Mouse (Mus musculus): ENCODE results near the gene Lmx1b. TPM values are rescaled to one million over a fixed set of nuclear protein-coding genes. Genes with fewer than 3 reads are reported as not detected.
A peak's percentile ranks its signal among the peaks of the same experiment; 100 is the strongest.

Lmx1b gene
- total RNA-seq, 2 experiments from 2014 or later, result not detected

DNA sequence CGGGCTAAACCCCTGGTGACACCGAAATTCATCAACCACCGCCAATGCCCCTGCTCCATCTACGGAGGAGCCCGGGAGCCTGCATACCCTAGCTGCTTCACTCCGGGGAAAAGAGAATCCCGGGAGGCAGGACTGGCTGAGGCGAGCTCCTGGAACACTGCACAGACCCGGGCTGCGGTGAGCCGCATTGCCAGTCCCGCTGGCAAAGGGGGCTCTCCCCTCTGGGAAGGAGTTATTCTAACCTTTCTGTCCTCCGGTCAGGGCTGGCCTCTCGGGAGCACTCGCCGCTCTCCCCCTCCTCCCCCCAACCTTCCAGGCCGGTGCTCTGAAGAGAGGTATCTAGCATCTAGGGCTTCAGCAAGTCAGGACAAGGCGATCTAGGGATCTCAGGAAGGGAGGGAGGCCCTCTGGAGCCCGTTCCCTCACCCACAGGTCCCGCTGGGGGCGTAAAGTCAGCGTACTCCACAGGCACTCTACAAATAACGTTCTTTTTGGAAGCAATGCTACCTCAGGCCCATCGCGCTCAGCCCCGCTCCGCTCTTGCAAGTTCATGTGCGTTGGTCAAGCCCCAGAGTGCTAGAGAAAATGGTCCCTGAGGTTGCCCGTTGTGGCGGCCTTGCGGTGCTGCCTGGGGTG lies 8.5 kb downstream of the Lmx1b start:
- ATAC-seq (replicated peaks; ENCODE audit: low FRiP score, low TSS enrichment, poor library complexity, severe bottlenecking), result no peak

DNA sequence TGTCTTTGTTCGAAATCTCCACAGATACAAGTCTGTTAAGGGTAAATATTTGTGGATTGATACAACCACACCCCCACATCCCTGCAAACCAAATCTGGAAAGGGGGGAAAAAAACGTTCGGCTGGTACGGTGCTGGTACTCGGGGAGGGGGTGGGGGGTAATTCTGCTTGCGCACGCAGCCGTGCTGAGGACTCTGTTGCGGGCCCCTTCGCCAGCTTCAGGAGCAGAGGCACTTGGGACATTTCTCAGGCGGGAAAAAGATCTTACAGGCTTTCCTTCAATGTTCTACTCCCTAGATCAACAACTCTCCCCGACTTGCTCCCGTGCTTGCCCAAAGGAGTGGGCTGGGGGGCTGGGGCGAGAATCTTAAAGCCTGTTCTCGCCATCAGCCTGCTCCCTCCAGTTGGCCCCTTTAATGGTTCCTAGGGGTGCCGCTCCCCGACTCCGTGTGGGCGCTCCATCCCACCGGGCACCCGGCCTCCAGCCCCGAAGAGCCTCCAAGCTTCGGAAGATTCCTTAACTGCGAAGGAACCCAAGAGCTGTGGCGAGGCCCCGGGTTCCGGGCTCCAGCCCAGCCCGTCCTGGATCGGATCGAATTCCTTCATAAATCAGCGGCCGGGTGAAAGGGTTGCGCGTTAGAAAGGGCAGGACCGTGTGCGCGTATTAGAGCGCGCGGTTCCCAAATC lies 9.1 kb downstream of the Lmx1b start:
- no peak for ATAC-seq (replicated peaks; ENCODE audit: low FRiP score, low TSS enrichment, poor library complexity, severe bottlenecking)

DNA sequence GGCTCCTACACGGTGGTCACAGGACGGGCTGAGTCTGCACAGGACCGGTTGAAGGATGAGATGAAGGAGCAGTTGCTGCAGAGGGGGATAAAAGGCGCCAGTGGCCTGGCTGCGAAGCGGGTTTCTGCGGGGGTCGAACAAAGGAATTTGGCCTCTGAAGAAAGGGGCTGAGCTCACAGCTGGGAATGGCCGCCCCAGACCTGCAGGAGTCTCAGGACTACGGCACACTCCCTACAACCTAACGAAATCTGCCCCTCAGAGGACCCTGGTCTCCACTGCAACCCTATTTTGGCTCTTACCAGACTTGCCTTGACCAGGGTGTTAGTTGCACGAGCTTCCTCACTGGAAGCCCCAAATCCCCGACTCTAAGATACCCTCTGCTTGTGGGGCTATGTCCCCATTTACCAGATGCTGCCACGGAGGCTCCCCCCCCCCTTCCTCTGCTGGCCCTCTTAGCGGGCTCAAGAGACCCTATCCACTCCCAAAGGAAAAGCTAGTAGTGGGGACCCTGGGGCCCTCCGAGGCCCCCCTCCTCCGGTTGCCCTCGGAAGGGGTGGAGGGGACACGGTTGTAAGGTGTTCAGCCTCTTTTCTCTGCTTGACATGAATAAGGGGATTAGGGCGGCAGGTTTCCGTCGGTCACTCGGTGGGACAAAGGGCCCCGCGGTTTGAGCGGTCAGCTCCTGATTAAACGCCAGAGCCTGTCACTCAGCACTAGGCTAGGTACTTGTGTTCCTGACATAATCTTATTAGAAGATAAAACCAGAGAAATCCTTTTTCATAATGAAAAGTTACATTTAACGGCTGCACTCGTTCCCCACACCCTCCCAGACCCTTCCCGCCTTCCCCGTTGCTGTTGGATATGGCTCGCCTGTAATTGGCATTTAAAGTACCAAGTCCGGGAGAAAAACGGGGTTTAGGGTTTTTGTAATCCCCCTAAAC lies 10.0 kb downstream of the Lmx1b start:
- no peak for ATAC-seq (replicated peaks; ENCODE audit: low FRiP score, low TSS enrichment, poor library complexity, severe bottlenecking)

DNA sequence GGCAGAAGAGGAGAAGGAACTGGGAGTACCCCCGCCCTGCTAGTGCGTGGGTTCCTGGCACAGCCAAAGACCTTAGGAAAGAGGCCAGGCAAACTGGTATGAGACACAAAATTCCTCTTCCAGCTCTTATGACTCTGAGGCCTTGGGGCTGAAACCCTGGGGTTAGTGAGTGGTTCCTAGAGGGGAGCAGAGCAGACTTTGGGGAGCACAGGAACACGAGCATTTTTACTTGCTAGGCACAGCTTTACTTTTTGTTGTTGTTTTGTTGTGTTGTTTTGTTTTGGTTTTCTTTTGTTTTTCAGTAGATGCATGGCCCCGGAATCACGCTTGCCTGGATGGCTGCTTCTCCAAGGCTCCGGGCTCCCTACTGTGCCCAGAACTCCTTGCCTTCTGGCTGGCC lies 10.7 kb downstream of the Lmx1b start:
- no peak for ATAC-seq (replicated peaks; ENCODE audit: low FRiP score, low TSS enrichment, poor library complexity, severe bottlenecking)

DNA sequence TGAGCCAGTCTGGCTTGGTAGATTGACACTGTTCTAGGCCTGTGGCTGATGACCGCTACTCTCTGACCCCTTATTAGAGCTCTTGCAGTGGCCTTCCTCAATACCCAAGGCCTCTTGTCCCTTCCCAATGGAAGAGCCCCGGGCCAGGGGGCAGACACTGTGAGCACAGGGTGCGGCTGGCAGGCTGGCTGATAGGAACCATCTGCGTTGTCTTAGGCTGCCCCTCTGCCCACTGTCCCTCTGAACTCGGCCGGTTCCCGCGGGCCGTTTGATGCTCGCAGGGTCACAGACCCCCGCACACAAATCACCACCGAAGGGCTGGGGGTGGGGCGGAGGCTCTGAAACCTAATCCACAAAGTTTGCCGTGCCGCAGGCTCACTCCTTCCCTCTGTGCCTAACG lies 11.5 kb downstream of the Lmx1b start:
- ATAC-seq (replicated peaks; ENCODE audit: low FRiP score, low TSS enrichment, poor library complexity, severe bottlenecking), result no peak

DNA sequence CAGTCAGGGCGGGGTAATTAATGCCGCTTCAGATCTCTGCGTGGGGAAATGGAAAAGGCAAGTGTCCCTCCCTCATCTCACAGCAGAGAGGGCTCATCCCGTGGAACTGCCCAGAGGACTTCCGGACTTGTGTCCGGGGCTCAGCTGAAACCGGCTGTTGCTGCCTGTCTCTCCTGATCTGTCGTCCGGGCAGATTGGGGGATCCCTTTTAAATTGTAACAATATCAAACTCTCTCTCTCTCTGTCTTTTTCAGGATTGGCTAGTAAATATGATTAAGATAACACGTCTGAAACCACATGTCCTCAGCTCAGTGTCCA lies 13.3 kb downstream of the Lmx1b start:
- no peak for ATAC-seq (replicated peaks; ENCODE audit: low FRiP score, low TSS enrichment, poor library complexity, severe bottlenecking)

DNA sequence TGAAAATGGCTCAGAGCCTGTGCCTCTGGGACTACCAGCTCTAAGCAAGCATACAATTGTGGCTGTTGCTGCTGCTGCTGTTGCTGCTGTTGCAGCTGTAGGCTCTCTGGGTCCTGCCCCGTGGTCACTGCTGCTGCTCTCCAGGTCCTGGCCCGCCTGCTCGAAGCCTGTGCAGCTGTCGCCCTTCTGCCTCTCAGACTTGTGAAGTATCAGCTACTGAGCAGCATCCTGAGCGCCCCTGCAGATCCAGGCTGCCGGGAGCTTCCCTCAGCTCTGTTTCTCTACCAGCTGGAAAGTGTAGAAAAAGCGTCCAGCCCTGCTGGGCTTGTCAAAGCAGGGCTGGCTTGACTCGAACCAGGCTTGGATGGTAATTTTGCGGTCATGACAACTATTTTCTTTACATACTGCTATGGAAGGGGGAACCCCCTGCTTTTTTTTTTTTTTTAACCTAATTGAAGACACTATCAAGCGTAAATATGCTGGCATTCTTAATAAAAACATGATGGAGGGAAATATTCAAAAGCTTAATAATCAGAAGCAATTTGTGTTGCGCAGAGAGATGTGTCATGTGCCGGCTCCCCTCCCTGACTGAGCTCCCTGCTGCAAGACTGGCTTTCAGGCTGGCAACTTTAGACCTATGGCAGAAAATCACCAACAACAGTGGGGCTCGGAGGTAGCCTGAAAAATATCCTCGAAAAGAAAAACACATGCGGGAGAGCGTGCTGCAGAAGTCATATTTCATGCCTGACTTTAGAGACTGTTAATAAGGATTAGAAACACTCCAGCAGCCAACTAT lies 13.9 kb downstream of the Lmx1b start:
- no peak for ATAC-seq (replicated peaks; ENCODE audit: low FRiP score, low TSS enrichment, poor library complexity, severe bottlenecking)

DNA sequence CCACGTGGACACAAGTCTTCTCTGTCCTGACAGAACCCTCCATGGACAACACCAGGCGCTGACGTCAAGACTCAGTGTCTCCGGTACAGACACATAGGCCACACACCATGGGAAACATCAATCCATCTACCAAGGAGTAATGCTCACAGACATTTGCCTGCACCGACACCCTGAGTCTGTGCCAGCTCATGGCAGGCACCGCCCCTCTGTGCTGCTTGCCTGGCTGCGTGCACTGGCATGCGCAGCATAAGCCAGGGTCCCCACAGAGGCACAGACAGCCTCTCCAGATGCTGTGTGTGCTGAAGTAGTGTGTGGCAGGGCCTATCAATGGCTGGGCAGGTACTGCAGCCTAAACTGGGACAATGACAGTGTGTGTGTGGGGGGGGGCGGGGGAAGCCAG lies 22.6 kb downstream of the Lmx1b start:
- no peak for ATAC-seq (replicated peaks; ENCODE audit: low FRiP score, low TSS enrichment, poor library complexity, severe bottlenecking)

DNA sequence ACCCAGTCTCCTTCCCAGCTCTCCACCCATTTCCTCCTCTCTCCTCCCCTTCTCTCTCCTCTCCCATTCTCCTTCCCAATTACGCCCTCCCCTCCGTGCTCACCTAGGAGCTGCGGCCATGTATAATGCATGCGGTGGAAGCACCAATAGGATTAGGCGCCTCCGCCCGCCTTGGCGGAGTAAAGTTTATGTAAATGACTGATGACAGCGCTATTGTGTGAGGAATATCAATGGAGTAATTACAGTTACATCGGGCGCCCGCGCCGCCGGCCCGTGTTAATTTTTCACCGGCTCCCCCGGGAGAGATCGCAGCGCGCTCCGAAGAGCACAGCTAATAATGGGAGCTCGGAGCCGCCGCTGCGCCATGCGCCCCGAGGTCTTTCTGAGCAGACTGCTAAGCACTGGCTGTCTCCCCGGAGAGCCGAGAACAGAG lies 23.9 kb downstream of the Lmx1b start:
- ATAC-seq (replicated peaks; ENCODE audit: low FRiP score, low TSS enrichment, poor library complexity, severe bottlenecking), result no peak

DNA sequence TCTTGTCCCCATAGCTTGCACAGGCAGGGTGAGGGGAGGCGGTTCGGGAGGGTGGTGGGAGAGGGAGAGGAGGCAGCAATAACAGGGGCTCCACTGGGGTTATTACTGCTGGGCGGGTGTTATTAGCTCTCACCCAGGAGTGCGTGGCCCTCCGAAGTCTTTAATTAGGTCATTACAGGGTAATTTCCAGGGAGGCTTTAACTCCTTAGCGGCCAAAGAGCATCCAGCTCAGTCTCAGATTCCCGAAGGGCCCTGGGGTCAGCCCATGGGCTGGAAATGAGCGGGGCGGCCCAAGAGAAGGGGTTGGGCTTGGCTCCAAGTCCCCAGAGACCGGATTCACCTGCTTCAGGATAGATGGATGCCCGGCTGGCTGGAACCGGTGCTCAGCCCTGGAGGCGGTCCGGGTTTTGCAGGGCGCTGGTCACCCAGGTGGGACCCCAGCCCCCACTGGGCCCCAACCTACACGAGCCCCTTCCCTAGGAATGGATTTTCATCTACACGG lies 24.4 kb downstream of the Lmx1b start:
- ATAC-seq (replicated peaks; ENCODE audit: low FRiP score, low TSS enrichment, poor library complexity, severe bottlenecking), result no peak

DNA sequence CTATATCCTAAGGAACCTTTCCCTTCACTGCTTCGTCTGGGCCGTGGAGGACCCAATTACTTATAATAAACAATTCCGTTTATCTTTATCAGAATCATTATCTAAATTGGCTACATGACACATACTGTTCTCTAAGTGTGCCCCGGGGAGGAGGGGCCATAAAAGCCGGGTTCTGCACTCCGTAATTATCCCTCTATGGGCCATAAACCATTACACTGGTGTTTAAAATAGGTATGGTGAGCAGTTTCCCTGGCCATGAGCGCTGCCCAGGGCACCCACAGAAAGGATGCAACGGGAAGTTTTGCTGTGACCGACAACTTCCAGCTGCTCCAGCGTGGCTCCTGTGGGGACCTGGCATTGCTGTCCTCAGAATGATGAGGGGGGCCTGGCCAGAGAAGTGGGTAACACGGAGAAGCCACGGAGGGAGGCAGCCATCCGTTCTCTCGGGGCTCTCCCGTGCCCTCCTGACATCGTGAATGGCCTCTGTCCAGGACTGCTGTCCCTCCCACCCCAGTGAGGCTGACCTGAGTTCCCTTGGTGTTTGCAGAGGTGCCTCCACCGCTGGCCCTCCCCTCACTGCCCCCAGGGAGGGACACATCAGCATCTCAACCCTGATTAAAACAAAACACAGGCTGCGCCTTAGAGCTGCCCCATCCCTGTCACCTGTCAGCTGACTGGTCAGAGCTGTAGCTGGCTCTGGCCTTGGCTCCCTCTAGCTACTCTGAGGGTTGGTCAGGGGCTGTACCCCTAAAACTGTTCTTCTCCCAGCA lies 34.6 kb downstream of the Lmx1b start:
- ATAC-seq (replicated peaks; ENCODE audit: low FRiP score, low TSS enrichment, poor library complexity, severe bottlenecking), result no peak

DNA sequence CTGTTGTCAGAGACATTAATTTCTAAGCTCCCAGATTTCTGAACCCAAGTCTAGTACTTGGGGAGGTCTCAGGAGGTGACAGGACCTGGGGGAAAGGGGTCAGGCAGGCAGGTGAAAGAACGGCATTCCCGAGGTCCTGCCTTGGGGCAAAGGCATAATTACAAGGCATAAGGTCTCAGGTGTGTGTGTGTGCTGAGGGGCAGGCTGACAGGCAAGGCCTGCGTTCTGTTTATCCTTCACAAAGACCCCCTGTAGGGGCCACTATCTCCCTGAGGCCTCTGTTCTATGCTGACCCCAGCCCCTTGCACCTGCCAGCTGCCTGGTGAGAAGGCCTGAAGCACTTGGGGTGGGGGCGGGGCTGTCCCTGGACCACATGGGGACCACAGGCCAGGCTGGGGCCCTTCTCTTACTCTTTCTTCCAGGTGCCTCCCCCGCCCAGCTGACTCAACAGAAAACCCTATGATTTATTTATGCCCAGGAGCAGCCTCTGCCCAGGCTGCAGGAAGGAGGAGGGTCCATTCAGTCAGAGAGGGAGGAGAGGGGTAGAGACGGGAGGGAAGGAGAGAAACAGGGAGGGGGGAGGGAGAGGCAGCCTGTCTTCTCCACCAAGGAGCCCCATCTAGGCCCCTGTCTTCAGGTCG lies 35.3 kb downstream of the Lmx1b start:
- ATAC-seq (replicated peaks; ENCODE audit: low FRiP score, low TSS enrichment, poor library complexity, severe bottlenecking), result no peak

DNA sequence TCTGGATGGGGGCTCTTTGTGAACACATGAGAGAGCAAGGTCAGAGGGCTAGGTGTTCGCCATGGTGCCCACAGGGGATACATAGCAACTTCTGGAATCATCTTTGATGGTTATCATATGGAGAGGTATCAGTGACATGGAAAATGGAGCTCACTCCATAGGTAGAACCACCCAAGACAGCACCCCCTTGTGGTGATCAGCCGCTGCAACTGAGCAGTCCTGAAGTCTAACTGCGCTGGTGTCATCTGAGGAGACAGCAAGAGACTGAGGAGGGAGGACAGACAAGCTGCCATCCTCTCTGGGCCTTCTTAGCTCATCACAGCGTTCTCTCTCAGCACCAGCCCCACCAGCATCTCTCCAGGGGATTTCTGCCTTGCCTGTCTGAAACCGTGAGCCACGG lies 39.8 kb downstream of the Lmx1b start:
- ATAC-seq (replicated peaks; ENCODE audit: low FRiP score, low TSS enrichment, poor library complexity, severe bottlenecking), result 0 out of 2 replicates have a peak, but pooled peaks have one; percentile 34

DNA sequence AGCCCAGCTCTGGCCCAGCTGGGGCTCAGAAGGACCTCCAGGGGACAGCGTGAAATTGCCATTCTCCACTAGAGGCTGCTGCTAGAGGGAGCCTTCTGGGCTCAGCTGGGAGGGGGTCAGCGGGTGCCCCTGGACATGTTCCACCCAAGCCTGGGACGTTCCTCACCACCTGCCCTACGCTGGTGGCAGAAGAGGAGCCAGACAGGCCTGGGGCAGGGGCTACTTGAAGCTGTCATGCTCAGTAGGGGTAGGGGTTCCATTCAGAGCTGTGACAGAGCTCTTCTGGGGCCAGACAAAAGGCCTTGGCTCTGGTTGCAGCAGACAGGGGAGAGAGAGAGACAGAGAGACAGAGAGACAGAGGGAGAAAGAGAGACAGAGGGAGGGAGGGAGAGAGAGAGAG lies 42.9 kb downstream of the Lmx1b start:
- no peak for ATAC-seq (replicated peaks; ENCODE audit: low FRiP score, low TSS enrichment, poor library complexity, severe bottlenecking)

DNA sequence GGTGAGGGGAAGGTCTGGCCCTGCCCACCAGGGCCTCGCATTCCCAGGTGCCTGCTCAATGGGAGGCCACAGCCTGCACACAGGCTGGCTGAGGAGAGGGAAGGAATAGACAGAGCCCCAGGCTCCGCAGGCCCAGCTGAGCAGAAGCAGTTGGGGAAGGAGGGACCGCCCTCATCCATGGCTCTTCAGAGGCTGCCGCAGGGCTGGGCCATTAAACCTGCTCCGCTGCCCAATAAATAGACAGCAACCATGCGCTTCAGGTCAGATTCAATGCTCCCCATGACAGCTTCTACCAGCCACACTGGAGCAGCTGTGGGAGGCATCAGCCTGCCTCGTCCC lies 45.3 kb downstream of the Lmx1b start:
- no peak for ATAC-seq (replicated peaks; ENCODE audit: low FRiP score, low TSS enrichment, poor library complexity, severe bottlenecking)

DNA sequence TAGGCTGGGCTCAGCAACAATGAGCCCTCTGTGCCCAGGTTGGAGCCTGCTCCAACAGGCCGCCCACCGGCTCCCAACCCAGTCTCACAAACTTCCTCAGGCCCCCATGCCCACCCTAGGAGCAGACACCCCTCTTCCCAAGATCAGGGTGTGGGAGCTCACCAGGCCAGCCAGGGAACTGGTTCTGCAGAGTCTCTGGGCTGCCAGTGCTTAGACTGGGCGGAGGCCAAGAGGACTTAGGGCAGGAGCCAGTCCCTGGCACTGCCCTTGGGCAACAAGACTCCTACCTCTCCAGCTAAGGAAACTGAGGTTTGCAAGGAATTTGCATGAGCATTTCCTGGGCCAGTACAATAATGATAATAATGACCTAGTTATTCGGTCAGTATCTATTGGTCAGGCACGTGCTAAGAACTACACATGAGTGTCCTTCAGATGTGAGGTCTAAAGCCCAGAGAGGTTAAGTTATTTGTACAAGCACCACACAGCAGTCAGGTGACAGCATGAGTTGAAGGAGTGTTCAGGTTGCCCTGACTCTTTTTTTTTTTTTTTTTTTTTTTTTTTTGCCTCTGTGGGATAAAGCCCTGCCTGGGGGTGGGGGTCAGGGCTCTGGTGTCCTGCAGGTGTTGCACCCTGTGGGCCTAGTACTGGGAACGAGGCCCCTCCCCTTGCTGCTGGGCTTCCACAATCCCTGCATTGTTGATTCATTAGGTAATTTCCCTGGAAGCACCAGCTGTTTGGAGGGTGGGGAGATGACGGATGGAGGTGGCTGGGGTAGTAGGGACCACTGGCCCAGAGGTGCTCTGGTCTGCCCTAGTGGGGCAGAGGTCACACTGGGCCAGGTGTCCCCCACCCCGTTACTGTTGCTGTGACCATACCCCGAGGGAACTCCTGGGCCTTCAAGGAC lies 45.9 kb downstream of the Lmx1b start:
- ATAC-seq (replicated peaks; ENCODE audit: low FRiP score, low TSS enrichment, poor library complexity, severe bottlenecking), result no peak

DNA sequence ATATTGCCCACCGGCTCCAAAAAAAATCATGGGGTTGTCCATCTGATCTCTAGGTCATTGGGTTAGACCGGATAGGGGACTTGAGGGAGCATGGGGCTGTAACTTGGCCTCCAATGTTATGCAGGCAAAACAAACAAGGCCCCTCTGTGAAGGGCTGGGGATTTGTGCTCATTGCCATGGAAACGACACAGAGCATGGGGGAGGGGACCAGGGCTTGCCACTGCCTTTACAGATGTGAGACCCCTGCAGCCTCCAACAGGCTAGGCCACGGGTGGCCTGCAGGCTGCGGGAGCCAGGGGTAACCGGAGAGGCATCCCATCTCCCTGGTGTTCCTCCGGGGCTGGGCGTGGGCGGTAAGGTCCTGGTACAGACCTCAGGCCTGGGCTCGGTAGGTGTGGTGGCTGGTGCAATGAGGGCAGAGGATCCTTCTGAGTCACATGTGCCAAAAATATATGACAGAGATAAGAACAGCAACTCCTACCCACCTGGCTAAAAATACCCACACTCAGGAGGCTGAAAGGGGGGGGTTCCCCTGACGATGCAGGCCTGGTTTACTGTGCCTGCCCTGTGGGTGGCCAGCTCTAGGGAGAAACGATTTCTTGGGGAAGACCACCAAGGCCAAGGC lies 47.3 kb downstream of the Lmx1b start:
- no peak for ATAC-seq (replicated peaks; ENCODE audit: low FRiP score, low TSS enrichment, poor library complexity, severe bottlenecking)

Data from megakaryocyte-erythroid progenitor cell, adult 5-6 weeks (primary cell).